Mouse (Mus musculus) effector memory CD4-positive, alpha-beta T cell, adult 7 months (primary cell): Measurements from ENCODE around the gene Tbc1d20. TPM values are rescaled to one million over a fixed set of nuclear protein-coding genes. Genes with fewer than 3 reads are reported as not detected.

ENCODE experiments used
- polyA plus RNA-seq: library from polyadenylated mRNA; unstranded; fragments of 100-300 nt; shearing (Covaris generic); gene quantifications from one replicate; pipeline ENCODE4 v1.2.1, GENCODE M21; 2017

Tbc1d20 gene
- polyA plus RNA-seq: 66.3 TPM

DNA sequence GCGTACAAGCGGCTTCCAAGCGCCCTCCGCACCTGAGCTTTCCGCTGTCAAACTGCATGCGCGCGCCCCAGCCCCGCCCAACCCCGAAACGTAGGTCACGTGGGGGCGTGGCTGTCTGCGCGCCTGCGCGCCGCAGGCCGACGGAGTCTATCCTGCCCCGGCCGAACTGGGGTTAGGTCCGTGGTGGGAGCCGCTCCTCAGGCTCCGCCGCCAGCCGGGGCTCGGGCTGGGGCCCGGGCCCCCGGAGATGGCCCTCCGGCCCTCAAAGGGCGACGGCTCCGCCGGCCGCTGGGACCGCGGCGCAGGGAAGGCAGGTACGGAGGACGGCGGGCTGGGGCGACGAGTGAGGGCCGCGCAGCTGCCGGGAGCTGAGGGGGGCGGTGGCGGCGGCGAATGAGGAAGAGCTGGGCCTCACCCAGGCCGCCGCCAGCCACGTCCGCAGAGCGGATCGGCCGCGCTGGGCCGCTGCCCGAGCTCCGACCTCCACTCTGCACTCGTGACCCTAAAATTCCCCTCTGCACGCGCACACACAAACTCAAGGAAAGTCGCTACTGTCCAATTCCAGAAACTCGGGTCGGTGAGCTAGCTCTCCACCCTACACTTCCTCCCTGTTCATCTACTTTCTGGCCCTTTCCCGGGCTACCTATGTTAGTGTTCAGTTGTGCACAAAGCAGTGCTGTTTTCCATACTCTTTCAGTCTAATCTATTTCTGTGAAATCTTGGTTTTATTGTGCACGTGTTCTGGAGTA, at the start of gene Tbc1d20:
Tbc1d20 (plus strand) TSS at position 102 of the 749 bp plus-strand sequence.

DNA sequence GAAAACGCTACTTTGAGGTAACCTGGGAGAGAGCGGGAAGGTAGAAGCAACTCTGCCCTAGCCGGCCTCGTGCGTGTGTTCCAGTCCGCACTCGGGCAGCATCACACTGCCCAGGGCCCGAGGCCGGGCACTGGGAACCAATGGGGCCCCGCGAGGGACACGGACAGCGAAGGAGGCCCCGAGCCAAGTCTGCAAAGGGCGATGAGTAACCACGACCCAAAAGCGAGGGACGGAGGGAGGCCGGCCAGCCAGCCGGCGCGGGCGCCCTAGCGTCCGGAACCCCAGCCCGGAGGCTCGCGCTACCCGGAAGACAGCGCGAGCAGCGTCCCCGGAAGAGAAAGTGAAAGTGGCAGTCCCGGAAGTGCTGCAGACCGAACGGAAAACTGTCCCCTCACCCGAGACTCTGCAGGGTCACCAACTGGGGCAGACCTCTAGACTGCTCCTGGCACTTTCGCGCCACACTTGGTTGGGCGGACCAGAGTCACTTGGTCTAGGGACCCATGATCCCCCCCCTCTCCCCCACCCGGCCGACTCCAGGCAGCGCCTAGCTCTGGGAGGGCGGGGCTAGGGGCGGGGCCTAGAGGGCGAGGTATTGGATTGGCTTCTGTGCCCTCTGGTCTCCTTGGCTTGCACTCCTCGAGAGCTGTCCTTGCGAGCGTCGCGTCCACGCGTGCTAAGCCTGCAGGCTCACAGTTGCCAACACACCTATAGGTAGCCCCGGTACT, 38.6 kb downstream of the Tbc1d20 start, which contains the start of gene Rbck1:
Rbck1 (minus strand) TSS at position 553 of the 725 bp plus-strand sequence.

GRCm38 (mm10) chr2:152343329-152344213, 49.9 kb downstream of the Tbc1d20 start, which contains the start of gene Trib3:
Gene Trib3, minus strand, starts transcription at chr2:152344032.

Other genes starting within 250 kb of the Tbc1d20 start
- gene Scrt2, start 212.3 kb upstream of the Tbc1d20 start, polyA plus RNA-seq: not detected
- gene Srxn1, start 188.3 kb upstream of the Tbc1d20 start, polyA plus RNA-seq: 5.7 TPM
- gene Tcf15, start 150.3 kb upstream of the Tbc1d20 start, polyA plus RNA-seq: not detected
- 34.2 TPM for gene Csnk2a1, start 67.0 kb upstream of the Tbc1d20 start, polyA plus RNA-seq
- 268 TPM for gene Rbck1, start 38.8 kb downstream of the Tbc1d20 start, polyA plus RNA-seq
- gene Trib3, start 50.2 kb downstream of the Tbc1d20 start, polyA plus RNA-seq: 5.6 TPM
- gene Nrsn2, start 82.8 kb downstream of the Tbc1d20 start, polyA plus RNA-seq: not detected
- 0.21 TPM for gene Sox12, start 104.2 kb downstream of the Tbc1d20 start, polyA plus RNA-seq
- 0.93 TPM for gene Zcchc3, start 121.2 kb downstream of the Tbc1d20 start, polyA plus RNA-seq
- gene 6820408C15Rik, start 121.8 kb downstream of the Tbc1d20 start, polyA plus RNA-seq: 0.62 TPM
- not detected for gene Defb23, start 170.8 kb downstream of the Tbc1d20 start, polyA plus RNA-seq
- not detected for gene Defb20, start 183.2 kb downstream of the Tbc1d20 start, polyA plus RNA-seq
- not detected for gene Defb22, start 196.3 kb downstream of the Tbc1d20 start, polyA plus RNA-seq
- gene Defb26, start 217.9 kb downstream of the Tbc1d20 start, polyA plus RNA-seq: not detected
- gene Defb28, start 224.4 kb downstream of the Tbc1d20 start, polyA plus RNA-seq: not detected
- not detected for gene Defb29, start 246.3 kb downstream of the Tbc1d20 start, polyA plus RNA-seq